Mouse (Mus musculus) liver, postnatal 0 days (tissue): Measurements from ENCODE around the gene Stk39. TPM values are rescaled to one million over a fixed set of nuclear protein-coding genes. Genes with fewer than 3 reads are reported as not detected.

Source experiments
- ATAC-seq: fragments of 200-750 bp; cut with Nextera tagmentation; 2 replicates; pipeline ENCODE4 v1.8.0; 2017; ENCODE audit warnings: mild to moderate bottlenecking, moderate library complexity
- DNase-seq: peaks from one replicate; pipeline ENCODE4 v3.0.0-alpha.2; 2016
- H3K27ac ChIP-seq: fragments of 300-500 bp; sonication (generic); 2 replicates; pipeline ENCODE4 v1.5.1; 2014; ENCODE audit warnings: antibody characterized with exemption, moderate library complexity, mild to moderate bottlenecking, low read depth
- H3K27me3 ChIP-seq: fragments of 300-500 bp; sonication (generic); 2 replicates; pipeline ENCODE4 v1.6.1; 2014; ENCODE audit warnings: low read length, control low read depth, mixed read lengths; ENCODE audit not compliant: insufficient read depth
- H3K36me3 ChIP-seq: fragments of 300-500 bp; sonication (generic); replicated peaks from 2 replicates; pipeline ENCODE4 v1.6.1; 2014; ENCODE audit warnings: mild to moderate bottlenecking, control low read depth, low read length, moderate library complexity, mixed read lengths; ENCODE audit not compliant: insufficient read depth
- H3K4me1 ChIP-seq: fragments of 300-500 bp; sonication (generic); 2 replicates; pipeline ENCODE4 v1.6.1; 2014; ENCODE audit warnings: antibody characterized with exemption, mild to moderate bottlenecking, control low read depth; ENCODE audit not compliant: insufficient read depth
- H3K4me2 ChIP-seq: fragments of 300-500 bp; sonication (generic); 2 replicates; pipeline ENCODE4 v1.6.1; 2014; ENCODE audit warnings: low read depth, mild to moderate bottlenecking, low read length, moderate library complexity, mixed read lengths
- H3K4me3 ChIP-seq: fragments of 300-500 bp; sonication (generic); 2 replicates; pipeline ENCODE4 v1.5.1; 2014; ENCODE audit warnings: low read depth, low read length
- H3K9ac ChIP-seq: fragments of 300-500 bp; sonication (generic); replicated peaks from 2 replicates; pipeline ENCODE4 v1.6.1; 2014; ENCODE audit warnings: mild to moderate bottlenecking, moderate library complexity
- H3K9me3 ChIP-seq: fragments of 300-500 bp; sonication (generic); 2 replicates; pipeline ENCODE4 v1.6.1; 2016; ENCODE audit warnings: mild to moderate bottlenecking, control low read depth, low read length, mixed read lengths
- CTCF ChIP-seq: sonication (generic); IDR thresholded peaks from 2 replicates; pipeline ENCODE4 v1.5.1; 2016; ENCODE audit warnings: antibody characterized with exemption, low read depth
- EP300 ChIP-seq: IDR thresholded peaks from 2 replicates; pipeline ENCODE4 v1.6.1; 2016; ENCODE audit warnings: antibody characterized with exemption, low read depth, mild to moderate bottlenecking
- WGBS: fragments of 180-500 bp; shearing (Covaris S2); extraction: QIAGEN DNeasy Blood & Tissue Kit; methylation state at CpG from one replicate; pipeline ENCODE4 v1.1.7; 2014; ENCODE audit not compliant: insufficient replicate concordance; 5-methylcytosine and 5-hydroxymethylcytosine counted together
- polyA plus RNA-seq: library from polyadenylated mRNA; unstranded; fragments of >200 nt; fragmentation: Nextera tagmentation; extraction: Ambion mirVana; gene quantifications from 2 replicates; pipeline ENCODE4 v1.2.1, GENCODE M21; 2015

The Stk39 gene
- polyA plus RNA-seq, 1 experiment from 2014 or later: 1.7 TPM

DNA sequence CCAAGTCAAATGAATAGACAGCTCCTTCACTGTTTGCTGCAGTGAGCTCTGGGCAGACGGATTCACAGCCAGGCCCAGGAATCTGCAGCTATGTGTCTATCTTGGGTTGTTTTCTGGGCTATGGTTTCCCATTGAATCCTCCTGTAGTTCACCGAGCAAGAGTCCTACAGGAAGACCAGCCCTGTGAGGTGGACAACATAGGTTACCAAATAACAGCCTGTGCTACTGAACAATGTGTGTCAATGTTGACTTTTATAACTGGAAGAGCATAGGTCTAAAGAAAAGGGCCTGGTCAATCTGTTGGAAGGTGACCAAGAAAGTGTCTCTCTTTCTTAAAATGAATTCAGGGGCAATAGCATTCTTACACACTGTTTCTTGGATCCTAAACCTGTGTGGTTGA, 218.8 kb downstream of the Stk39 start:
- Histone ChIP-seq H3K4me3 (no peak overlapping the region), H3K36me3 (no peaks in the 10 kb centered on the region), H3K27me3 (no peaks in the 10 kb centered on the region), H3K4me2 (no peak overlapping the region), H3K4me1 (no peaks in the 10 kb centered on the region), H3K27ac (no peak overlapping the region), H3K9ac (no peak overlapping the region), H3K9me3 (no peaks in the 10 kb centered on the region)
- 0 out of 2 replicates have a peak, but pooled peaks have one; percentile 56 for ATAC-seq
- no peak for DNase-seq
- WGBS: 70% methylated on average over 2 of the region's 2 CpGs
- TF ChIP-seq CTCF (no peak), EP300 (no peak)

DNA sequence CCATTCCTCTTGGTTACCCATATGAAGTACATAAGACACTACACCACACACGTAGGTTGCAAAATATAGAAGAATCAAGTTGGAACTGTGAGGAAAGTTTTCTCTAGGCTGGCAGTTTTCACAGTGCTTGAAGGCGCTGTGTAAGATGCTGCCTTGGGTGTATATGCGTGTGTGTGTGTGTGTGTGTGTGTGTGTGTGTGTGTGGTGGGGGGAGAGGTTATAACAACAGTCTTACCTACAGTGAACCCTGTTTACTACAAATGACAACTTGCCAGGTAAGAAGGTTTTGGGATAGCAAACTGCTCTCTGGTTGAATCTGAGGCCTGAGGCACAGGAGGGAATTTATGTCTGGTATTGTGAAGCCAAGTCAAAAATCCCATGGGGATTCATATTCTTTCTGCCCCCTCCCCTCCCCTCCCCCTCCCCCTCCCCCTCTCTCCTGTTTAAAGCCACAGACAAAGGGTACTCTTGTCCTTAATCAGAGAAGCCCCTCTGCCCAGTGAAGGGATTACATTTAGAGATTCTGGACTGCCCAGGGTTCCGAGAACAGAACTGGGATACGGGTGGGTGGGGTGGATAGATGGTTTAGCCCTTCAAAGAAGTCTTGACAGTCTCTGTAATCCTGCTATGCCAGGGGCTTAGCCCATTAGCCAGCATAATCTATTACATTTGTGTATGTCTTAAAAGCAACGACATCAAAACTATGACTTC, 219.9 kb downstream of the Stk39 start:
- no peak for ATAC-seq
- no peak overlapping the region for H3K4me2 ChIP-seq
- H3K4me3 ChIP-seq: no peak overlapping the region
- no peak for DNase-seq
- H3K27me3 ChIP-seq: no peaks in the 10 kb centered on the region
- no peak overlapping the region for H3K9ac ChIP-seq
- H3K9me3 ChIP-seq: no peaks in the 10 kb centered on the region
- H3K27ac ChIP-seq: no peak overlapping the region
- no peaks in the 10 kb centered on the region for H3K4me1 ChIP-seq
- TF ChIP-seq CTCF (no peak), EP300 (no peak)
- no peaks in the 10 kb centered on the region for H3K36me3 ChIP-seq
- WGBS: 79% methylated on average over 6 of the region's 6 CpGs

DNA sequence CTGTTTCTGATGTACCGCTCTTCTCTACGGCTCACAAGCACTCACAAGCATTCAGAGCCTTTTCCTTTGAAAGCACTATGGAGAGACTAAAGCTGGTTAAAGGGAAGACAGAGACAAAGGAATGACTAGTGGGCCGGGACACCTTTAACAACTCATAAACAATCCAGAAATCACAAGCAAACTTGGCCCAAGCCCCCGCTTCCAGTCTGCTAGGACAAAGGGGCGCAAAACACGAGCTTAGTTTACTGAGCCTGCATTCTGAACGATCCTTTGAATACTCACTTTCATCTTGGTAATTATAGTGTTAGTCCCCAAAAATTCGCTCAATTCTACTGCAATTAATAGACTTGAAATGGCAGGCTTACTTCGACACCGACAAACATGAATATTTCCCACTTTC, 221.2 kb downstream of the Stk39 start:
- ATAC-seq: no peak
- WGBS: 86% methylated on average over 10 of the region's 10 CpGs
- TF ChIP-seq EP300: no peak
- no peak for TF ChIP-seq CTCF

DNA sequence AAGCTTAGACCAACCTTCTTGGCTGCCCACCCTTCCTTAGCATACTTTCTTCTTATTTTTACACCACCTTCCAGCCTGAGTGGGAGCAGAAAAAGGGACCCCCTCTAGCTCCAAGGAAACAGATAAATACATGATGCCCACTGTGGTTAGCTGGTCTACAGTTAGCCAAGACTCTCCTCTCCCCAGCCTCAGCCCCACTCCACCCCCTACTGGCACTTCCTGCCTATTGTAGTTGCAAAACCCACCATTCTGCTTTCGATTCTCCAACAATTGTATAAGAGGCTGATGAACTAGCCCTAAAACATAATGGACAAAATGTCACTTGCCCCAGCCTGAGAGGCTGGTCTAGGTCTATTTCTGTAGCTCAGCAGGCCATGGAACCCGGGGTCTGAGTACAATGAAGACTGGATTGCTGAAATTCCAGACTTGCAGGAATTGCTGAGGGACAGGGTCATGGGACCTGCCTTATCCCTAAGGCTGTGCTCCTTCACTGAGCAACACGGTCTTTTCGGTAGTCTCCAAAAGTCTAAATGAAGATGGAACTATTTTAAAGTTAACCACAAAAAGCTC, 222.1 kb downstream of the Stk39 start:
- Histone ChIP-seq H3K4me2 (no peak overlapping the region), H3K9ac (no peak overlapping the region), H3K27me3 (no peaks in the 10 kb centered on the region), H3K4me3 (no peak overlapping the region), H3K4me1 (no peaks in the 10 kb centered on the region), H3K36me3 (no peaks in the 10 kb centered on the region), H3K27ac (no peak overlapping the region), H3K9me3 (no peaks in the 10 kb centered on the region)
- ATAC-seq: no peak
- no peak for DNase-seq
- WGBS: 70% methylated on average over 4 of the region's 4 CpGs
- peak; percentile 24; the same call in 1 of the 2 replicates for TF ChIP-seq CTCF
- TF ChIP-seq EP300: no peak

More for the DNA sequence above, 221.2 kb downstream of the Stk39 start:
- Histone ChIP-seq H3K9ac (no peak overlapping the region), H3K9me3 (no peaks in the 10 kb centered on the region), H3K27me3 (no peaks in the 10 kb centered on the region), H3K4me2 (no peak overlapping the region), H3K4me3 (no peak overlapping the region), H3K36me3 (no peaks in the 10 kb centered on the region), H3K27ac (no peak overlapping the region), H3K4me1 (no peaks in the 10 kb centered on the region)
- DNase-seq: no peak

DNA sequence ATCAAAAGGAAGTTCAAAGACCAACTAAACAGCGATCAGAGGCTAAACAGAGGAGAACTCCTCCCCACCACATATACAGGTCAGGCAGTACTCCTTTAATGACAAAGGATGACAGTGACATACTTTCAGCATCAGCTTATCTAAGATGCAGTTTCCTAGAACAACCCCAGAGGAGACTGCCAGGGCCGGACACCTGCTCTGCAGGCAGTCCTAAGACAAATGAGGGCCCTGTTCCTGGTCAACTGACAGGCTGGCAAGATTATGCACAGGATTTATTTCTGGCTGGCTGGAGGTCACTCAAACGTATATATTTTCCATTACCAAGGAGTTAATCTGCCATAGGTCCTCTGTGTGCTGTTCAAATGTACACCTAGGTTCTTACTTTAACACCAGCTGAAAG, 225.8 kb downstream of the Stk39 start:
- Histone ChIP-seq H3K27ac (no peak overlapping the region), H3K4me1 (no peaks in the 10 kb centered on the region), H3K4me3 (no peak overlapping the region), H3K9me3 (no peaks in the 10 kb centered on the region), H3K36me3 (no peaks in the 10 kb centered on the region), H3K27me3 (no peaks in the 10 kb centered on the region), H3K9ac (no peak overlapping the region), H3K4me2 (no peak overlapping the region)
- no peak for DNase-seq
- 60% methylated on average over 3 of the region's 3 CpGs for WGBS
- ATAC-seq: no peak
- TF ChIP-seq CTCF (no peak), EP300 (no peak)

DNA sequence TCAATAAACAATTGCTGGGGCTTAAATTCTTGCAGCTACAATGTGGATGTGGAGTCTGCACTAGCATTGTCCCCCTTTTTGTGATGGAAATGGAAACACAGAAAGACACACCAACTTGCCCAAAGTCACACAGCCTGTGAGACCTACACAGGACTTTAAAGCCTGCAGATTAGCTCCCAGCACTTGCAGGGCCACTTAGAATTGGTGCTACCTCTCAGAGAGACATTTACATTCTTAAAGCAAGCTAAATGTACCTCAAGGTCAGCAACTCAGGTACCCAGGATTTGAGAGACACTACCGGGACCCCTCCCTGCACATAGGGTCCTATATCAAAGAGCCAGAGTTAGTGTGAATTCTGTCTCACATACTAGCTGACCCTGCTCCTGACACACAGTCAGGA, 227.5 kb downstream of the Stk39 start:
- ATAC-seq: no peak
- Histone ChIP-seq H3K9ac (no peak overlapping the region), H3K4me3 (no peak overlapping the region), H3K9me3 (no peaks in the 10 kb centered on the region), H3K27me3 (no peaks in the 10 kb centered on the region), H3K27ac (no peak overlapping the region), H3K4me2 (no peak overlapping the region), H3K36me3 (no peaks in the 10 kb centered on the region), H3K4me1 (no peaks in the 10 kb centered on the region)
- 48% methylated on average over 1 of the region's 1 CpGs for WGBS
- TF ChIP-seq CTCF: no peak
- TF ChIP-seq EP300: no peak
- no peak for DNase-seq
